Mouse (Mus musculus) spleen, adult 2 months (tissue): ENCODE measurements around the gene Foxf1. TPM values are rescaled to one million over a fixed set of nuclear protein-coding genes. Genes with fewer than 3 reads are reported as not detected.

Experiments
- DNase-seq, 2 experiments: peaks; one replicate each; pipeline versions ENCODE4 v3.0.0 to v3.0.0-alpha.2; 2012 to 2021; ENCODE audit warnings: low spot score in 2 of 2, low read depth in 1 of 2
- H3K27ac ChIP-seq: fragments of 200-500 bp; 2 replicates; pipeline ENCODE4 v1.5.1; 2012; ENCODE audit warnings: low read length, inconsistent platforms; ENCODE audit not compliant: insufficient read depth
- H3K27me3 ChIP-seq: fragments of 200-500 bp; 2 replicates; pipeline ENCODE4 v1.6.1; 2012; ENCODE audit warnings: mild to moderate bottlenecking, moderate library complexity, low read length, inconsistent platforms; ENCODE audit not compliant: control insufficient read depth, insufficient read depth
- H3K36me3 ChIP-seq: fragments of 200-500 bp; 2 replicates; pipeline ENCODE4 v1.6.1; 2012; ENCODE audit warnings: mild to moderate bottlenecking, low read length, inconsistent platforms; ENCODE audit not compliant: control insufficient read depth, insufficient read depth
- H3K4me1 ChIP-seq: fragments of 200-500 bp; 2 replicates; pipeline ENCODE4 v1.6.1; 2011; ENCODE audit warnings: inconsistent platforms; ENCODE audit not compliant: control insufficient read depth, insufficient read depth, insufficient read length
- H3K4me3 ChIP-seq: fragments of 200-500 bp; 2 replicates; pipeline ENCODE4 v1.5.1; 2011; ENCODE audit warnings: mild to moderate bottlenecking, inconsistent platforms; ENCODE audit not compliant: insufficient read depth, insufficient read length; ENCODE audit errors: extremely low read depth
- CTCF ChIP-seq: fragments of 200-500 bp; IDR thresholded peaks from 2 replicates; pipeline ENCODE4 v1.5.1; 2011; ENCODE audit warnings: mild to moderate bottlenecking, inconsistent platforms; ENCODE audit not compliant: insufficient read depth, insufficient read length, insufficient replicate concordance; ENCODE audit errors: extremely low read depth
- POLR2A ChIP-seq: fragments of 200-500 bp; IDR thresholded peaks from 2 replicates; pipeline ENCODE4 v1.6.1; 2011; ENCODE audit warnings: low read depth, low read length, inconsistent platforms
- WGBS: fragments of 180-500 bp; shearing (Covaris S2); methylation state at CpG from one replicate; pipeline ENCODE4 v1.1.7; 2018; 5-methylcytosine and 5-hydroxymethylcytosine counted together
- polyA plus RNA-seq: library from polyadenylated mRNA; depleted of rRNA; stranded (reverse); fragments of >200 nt; gene quantifications from 2 replicates; pipeline ENCODE4 v1.2.3, GENCODE M21; 2012

Gene Foxf1
- polyA plus RNA-seq, 1 experiment, result 1.8 TPM

DNA sequence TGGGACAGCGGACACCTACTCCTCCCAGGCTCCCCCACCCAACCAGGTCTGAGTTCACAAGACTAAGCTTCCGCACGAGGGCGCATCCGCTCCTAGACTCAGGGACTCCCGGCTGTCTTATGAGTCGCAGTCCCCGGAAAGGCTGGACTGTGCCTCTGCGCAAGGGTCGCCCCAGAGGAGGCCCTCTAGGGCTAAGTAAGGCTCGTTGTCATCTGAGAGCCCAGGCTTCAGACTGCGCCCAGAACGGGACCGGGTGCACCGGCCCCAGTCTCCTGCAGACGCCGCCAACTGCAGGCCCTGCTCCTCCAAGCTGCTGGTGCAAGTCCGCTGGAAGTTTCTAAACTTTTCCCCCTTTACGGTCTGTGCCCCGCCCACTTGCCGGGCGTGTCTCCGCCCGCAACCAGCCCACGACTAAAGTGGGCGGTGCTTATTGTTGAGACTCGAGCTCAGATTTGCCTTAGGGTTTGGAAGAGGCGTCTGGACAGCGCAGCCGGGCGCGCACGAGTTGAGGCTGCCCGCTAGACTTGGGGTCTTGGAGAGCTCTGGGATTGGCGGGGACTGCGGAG is 41.2 kb downstream of the Foxf1 start:
- H3K27me3 ChIP-seq, result peaks cover 33% of the 10 kb centered on the region
- no peaks in the 10 kb centered on the region for H3K4me1 ChIP-seq
- 4% methylated on average over 35 of the region's 36 CpGs for WGBS
- H3K27ac ChIP-seq, result no peak overlapping the region
- no peak overlapping the region for H3K4me3 ChIP-seq
- TF ChIP-seq CTCF (no peak), POLR2A (no peak)
- H3K36me3 ChIP-seq, result no peaks in the 10 kb centered on the region
- no peak for DNase-seq

DNA sequence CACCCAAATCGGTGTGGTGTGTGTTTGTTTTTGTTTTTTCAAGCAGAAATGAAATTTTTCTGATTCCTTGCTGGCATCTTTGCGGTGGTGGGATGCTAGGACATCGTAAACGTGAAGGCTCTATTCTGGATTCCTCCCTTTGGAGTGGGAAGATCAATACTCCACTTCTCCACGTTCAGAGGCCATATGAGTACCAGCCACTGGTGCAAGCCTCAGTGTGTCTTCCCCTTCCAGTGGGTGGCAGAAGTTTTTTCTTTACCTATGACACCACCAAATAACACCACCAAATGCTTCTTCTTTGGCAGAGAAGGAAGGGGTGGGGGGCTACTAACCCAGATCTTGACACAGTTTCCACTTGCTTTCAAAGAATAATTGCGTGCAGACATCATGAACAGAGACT is 42.0 kb downstream of the Foxf1 start:
- 17% methylated on average over 6 of the region's 6 CpGs for WGBS
- H3K4me3 ChIP-seq, result no peak overlapping the region
- H3K27me3 ChIP-seq, result peaks cover 32% of the 10 kb centered on the region
- H3K27ac ChIP-seq, result no peak overlapping the region
- no peak for DNase-seq
- H3K4me1 ChIP-seq, result no peaks in the 10 kb centered on the region
- no peaks in the 10 kb centered on the region for H3K36me3 ChIP-seq
- TF ChIP-seq POLR2A (no peak), CTCF (no peak)

DNA sequence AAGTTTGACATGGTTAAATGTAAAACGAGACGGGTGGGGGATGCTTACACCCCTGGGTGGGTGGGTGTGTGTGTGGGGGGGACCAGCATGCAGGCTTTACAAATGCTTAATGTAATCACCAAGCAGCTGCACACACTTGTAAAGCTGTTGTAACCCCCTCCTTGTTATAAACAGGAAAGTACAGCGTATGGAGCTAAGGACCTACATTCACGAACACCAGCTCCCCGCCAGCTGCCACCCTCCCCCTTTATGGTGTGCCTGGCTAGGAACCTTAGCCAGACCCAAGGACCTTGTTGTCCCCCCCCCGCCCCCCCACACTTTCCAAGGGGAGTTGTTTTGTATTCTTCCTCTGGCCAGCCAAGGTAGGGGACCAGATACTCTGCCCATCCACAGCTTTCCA is 42.5 kb downstream of the Foxf1 start:
- H3K4me1 ChIP-seq, result no peaks in the 10 kb centered on the region
- H3K27ac ChIP-seq, result no peak overlapping the region
- peaks cover 30% of the 10 kb centered on the region for H3K27me3 ChIP-seq
- 23% methylated on average over 6 of the region's 6 CpGs for WGBS
- TF ChIP-seq CTCF, result no peak
- no peak for TF ChIP-seq POLR2A
- H3K36me3 ChIP-seq, result no peaks in the 10 kb centered on the region
- no peak for DNase-seq
- H3K4me3 ChIP-seq, result no peak overlapping the region

DNA sequence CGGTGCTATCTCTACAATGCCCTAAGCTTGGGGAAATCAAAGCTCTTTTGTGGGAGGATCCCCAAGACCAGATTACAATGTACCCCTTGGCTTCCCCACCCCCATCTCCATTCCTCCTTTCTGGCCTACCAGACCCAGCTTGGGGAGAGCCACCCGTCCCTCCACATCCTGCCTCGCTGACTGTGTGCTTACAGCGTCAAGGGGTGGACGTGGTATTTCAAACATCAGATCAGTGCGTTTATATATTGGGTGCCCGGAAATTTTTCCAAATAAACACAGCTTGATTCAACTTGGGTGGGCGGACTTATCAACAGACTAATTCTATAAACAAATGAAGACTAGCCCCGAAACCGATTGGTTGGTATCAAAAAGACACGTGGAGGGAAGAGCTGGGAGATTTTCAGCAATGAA is 43.1 kb downstream of the Foxf1 start:
- Histone ChIP-seq H3K36me3 (no peaks in the 10 kb centered on the region), H3K27ac (no peak overlapping the region), H3K4me3 (no peak overlapping the region), H3K4me1 (no peaks in the 10 kb centered on the region), H3K27me3 (peaks cover 27% of the 10 kb centered on the region)
- WGBS, result 15% methylated on average over 11 of the region's 11 CpGs
- TF ChIP-seq POLR2A (no peak), CTCF (no peak)
- no peak for DNase-seq

DNA sequence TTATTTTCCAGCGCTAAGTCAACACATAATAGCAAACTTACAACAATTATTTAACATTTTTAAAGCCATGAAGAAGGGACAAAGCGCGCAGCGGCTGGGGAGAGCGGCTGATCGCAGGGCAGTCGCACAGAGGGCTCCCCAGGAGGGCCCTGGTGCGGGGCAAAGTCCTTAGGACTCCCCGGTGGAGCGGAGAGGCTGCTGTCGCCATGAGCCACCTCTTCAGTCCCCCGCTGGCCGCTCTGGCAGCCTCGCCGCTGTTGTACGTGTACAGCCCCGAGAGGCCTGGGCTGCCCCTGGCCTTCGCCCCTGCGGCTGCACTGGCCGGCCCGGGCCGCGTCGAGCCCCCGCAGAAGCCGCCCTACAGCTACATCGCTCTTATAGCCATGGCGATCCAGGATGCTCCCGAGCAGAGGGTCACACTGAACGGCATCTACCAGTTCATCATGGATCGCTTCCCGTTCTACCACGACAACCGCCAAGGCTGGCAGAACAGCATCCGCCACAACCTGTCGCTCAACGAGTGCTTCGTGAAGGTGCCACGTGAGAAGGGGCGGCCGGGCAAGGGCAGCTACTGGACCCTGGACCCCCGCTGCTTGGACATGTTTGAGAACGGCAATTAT is 43.7 kb downstream of the Foxf1 start, which contains the start of gene Foxl1:
Gene Foxl1 (plus strand): TSS at position 185 of the 620 bp plus-strand sequence.
- Histone ChIP-seq H3K36me3 (no peaks in the 10 kb centered on the region), H3K27ac (no peak within 1 kb of the TSS), H3K4me1 (no peaks in the 10 kb centered on the region), H3K4me3 (no peak within 1 kb of the TSS), H3K27me3 (peaks cover 24% of the 10 kb centered on the region)
- no peak for DNase-seq
- TF ChIP-seq CTCF, result no peak
- WGBS, result 9% methylated on average over 43 of the region's 43 CpGs

DNA sequence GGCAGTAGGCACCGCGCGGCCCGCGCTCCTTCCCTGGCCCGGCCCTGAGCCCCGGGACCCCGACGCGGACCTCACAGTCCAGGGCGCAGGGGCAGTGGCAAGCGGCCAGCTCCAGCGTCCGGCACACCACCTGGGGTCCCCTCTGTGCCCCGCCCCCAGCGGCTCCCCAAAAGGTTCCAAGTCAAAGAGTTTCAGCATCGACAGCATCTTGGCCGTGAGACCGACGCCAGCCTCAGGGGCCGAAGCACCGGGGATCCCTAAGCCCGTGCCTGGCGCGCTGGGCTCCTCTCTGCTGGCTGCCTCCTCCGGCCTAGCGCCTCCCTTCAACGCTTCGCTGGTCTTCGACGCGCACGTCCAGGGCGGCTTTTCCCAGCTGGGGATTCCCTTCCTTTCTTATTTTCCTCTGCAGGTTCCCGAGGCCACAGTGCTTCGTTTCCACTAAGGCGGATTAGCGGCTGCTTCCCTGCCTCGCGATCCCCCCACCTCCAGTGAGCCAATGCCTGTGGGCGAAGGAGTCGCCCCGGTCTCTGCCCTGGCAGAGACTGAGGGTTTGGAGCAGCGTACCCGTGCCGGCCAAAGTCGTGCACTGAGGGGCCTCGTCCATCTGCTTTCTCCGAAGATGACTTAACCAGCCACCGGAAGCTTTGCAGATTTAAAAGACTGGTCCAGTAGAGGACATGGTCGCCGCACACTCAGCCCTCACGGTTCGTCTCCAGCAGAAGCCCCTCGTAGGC is 44.5 kb downstream of the Foxf1 start:
- TF ChIP-seq POLR2A, result no peak
- H3K27me3 ChIP-seq, result peaks cover 24% of the 10 kb centered on the region
- H3K36me3 ChIP-seq, result no peaks in the 10 kb centered on the region
- H3K27ac ChIP-seq, result no peak overlapping the region
- no peak for DNase-seq
- no peaks in the 10 kb centered on the region for H3K4me1 ChIP-seq
- H3K4me3 ChIP-seq, result no peak overlapping the region
- 9% methylated on average over 54 of the region's 55 CpGs for WGBS
